Mouse (Mus musculus) ZHBTc4 (cell line): Measurements from ENCODE around the gene Bpifa2.
A peak's percentile ranks its signal among the peaks of the same experiment; 100 is the strongest.
"Not testable (repeated sequence)": the region's sequence is repeated elsewhere in the genome, so short reads cannot be mapped to it uniquely, and the experiment has no call there.

Source experiments
- DNase-seq: peaks from one replicate; pipeline ENCODE4 v3.0.0-alpha.2; 2011; ENCODE audit warnings: low read depth, low spot score

Bpifa2 gene

GRCm38 (mm10) chr2:154007965-154008364 lies at the start of gene Bpifa2:
Bpifa2 (plus strand) TSS chr2:154008265.
- DNase-seq = no peak

DNA sequence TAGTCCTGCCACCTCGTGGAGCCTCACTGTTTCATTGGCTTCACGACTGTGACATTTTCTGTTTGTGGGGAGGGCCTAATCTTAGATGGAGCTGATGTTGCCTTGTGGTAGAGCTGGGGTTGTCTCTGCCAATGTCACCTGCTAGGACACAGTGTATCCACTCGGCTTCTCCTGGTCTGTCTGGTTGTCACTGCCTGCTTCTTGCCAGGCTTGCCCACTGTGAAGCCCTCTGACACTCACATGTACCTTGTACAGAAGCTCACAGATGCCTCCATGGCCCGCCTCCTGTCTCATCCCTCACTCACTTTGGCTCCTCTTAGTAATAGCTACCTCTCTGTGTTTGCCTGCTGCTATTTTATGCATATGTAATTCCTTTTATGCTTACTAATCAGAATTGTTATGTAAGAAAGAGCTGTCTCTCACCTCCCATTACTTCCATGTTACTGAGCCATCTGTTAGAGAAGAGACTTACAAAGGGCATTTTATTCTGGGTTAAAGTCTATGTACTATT lies 45.2 kb upstream of the Bpifa2 start:
- no peak for DNase-seq

DNA sequence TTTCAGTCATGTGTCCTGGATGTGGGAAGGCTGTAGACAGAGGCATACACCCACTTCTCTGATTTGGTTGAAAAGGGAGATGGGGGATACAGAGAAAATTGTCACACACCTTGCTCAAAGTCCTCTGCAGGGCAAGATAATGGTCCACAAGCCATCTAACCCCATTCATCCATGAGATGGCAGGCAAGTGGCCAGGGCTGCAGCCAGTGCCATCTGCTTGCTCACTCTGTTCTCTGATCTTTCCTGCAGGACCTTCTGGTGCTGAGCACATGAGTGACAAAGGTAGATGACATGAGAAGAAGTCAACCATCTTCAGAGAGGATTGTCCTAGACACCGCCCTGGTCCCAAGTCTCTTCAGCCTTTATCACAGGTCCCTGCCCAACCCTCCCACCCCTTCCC lies 44.7 kb upstream of the Bpifa2 start:
- DNase-seq = no peak

GRCm38 (mm10) chr2:153970221-153970620 lies 37.8 kb upstream of the Bpifa2 start:
- DNase-seq = no peak

DNA sequence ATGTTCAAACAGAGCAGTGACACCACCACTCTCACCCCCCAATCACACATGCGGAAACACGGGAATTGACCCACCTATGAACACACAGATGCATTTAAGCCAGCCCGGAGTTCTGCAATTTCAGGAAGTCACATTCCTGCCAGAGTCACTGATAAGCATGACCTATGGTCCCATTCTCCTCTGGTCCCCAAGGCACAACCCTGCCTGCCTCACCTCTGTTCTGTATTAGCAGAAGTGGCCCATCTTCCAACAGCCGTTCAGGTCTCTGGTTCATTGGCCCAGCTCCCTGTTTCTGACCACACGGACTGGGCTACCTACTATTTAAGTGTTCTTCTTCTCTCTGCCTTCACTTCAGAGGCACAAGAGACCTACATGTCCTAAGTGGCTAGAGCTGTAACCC lies 33.5 kb upstream of the Bpifa2 start, which contains the start of gene Bpifa6:
Gene Bpifa6 (plus strand): TSS at position 364 of the 400 bp plus-strand sequence.
- no peak for DNase-seq

- DNase-seq = peak; percentile 68
Observed at GRCm38 (mm10) chr2:153995770-153996169, 12.3 kb upstream of the Bpifa2 start.

DNA sequence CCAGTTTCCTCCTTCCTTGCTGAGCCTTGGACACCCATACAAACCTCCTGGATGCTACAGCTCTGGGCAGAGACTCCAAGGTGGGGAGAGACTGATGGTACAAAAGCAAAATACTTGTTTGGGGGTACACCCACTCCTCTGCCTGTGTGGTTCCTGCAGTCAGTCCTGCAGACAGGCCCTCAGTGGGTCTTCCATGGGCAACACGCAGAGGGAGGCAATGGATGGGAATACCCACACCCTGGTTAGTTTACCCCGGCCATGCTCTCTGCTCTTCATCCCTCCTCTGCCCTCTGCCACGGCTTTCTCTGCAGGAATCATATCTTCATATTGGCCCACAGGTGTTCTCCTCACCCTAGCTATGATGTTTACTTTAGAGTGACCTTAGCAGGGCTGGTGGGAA lies 7.6 kb upstream of the Bpifa2 start:
- DNase-seq = no peak

DNA sequence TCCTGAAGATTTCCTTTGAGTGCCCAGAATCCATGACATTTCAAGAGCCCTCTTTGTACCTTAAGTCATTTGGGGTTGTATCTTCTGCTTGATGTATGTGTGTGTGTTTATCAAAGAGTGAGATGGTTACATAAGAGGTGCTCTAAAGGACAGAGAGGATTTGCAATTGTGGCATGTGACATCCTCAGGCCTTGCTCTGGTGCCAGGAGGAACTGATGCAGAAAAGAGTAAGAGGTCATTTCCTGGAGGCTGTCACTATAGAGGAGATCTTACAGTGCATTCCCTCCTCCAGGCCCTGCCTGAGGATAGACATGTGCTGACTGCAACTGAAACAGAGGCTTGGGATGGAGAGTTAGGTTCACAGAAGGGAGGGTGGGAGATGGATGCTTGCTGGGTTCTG lies 7.0 kb upstream of the Bpifa2 start:
- DNase-seq = no peak

DNA sequence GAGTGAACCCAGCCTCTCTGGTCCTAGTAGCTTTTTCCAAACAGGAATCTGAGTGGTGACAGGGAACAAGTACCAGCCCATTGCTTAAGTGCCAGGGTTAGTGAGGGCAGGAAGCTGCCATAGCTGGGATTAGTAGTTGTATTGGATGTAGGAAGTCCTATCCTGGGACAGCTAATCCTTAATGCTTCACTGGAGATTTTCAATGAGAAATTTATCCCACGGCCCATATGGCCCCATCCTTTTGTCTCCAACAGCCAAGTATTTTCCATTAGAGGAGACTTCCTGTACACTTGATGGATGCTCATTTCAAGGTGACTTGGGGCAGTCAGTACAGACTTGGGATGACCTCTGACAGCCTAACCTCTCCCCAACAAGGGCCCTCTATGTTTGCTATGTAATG lies 3.6 kb upstream of the Bpifa2 start:
- DNase-seq = no peak

DNA sequence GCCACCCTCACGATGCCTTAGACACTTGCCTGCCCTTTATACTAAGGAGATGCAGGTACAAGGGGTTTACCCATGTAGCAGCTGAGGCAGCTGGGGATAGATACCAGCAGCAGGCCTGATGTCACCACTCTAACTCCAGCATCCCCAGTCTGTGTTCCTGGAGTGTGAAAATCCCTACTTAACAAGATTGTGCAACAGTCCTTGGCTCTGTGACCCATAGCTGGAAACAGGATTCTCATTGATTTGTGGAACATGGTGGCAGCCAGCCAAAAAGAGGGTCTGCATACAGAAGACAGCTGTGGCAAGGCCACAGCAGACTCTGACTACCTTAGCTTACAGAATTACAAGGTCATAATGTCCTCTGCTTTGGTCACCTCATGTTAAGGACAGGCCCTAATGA lies 3.0 kb upstream of the Bpifa2 start:
- no peak for DNase-seq

DNA sequence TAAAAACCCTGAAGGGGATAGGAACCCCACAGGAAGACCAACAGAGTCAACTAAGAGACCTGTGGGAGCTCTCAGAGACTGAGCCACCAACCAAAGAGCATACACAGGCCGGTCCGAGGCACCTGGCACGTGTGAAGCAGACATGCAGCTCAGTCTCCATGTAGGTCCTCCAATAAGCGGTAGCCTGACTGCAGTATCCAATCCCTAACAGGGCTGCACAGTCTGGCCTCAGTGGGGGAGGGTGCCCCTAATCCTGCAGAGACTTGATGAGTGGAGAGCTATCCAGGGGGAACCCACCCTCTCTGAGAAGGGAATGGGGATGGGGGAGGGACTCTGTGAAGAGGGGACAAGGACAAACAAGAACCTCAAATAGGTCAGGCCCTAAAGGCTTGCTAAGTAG lies 2.3 kb upstream of the Bpifa2 start:
- DNase-seq = no peak

DNA sequence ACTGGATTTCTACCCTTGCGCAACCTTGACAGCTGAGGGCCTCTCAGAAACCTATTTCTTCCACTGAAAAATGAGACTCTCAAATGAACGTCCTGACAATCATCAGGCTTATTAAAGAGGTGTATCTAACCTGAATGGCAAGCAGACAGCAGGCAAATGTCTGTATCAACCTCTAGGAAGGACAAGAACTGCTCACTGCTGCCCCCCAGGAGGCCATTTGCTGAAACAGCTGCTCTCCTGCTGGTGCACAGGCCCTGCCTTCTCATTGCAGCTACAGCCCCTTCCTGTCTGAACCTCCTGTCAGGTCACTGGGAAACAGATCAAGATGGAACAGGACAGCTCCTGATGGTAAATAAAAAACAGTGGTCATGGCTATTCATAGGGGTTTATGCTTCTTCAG lies 1.7 kb upstream of the Bpifa2 start:
- DNase-seq = peak; percentile 34

GRCm38 (mm10) chr2:154007381-154007780 lies 684 bp upstream of the Bpifa2 start:
- no peak for DNase-seq

DNA sequence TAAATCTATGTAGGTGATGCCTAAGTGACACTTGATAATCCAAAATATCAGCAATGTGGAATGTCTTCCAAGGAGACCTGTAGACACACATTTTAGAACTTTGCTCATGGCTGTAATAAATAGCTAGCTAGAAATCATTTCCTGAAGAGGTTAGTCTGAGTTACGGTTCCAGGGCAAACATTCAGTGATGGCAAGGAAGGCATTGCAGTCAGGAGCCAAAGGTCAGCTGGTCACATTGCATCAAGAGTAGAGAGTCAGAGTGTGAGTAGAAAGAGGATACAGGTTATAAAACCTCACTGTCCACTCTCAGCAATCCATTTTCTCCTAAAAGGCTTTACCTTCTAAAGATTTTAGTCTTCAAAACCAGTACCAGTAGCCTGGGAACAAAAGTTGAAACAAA lies 9.9 kb downstream of the Bpifa2 start:
- no peak for DNase-seq

DNA sequence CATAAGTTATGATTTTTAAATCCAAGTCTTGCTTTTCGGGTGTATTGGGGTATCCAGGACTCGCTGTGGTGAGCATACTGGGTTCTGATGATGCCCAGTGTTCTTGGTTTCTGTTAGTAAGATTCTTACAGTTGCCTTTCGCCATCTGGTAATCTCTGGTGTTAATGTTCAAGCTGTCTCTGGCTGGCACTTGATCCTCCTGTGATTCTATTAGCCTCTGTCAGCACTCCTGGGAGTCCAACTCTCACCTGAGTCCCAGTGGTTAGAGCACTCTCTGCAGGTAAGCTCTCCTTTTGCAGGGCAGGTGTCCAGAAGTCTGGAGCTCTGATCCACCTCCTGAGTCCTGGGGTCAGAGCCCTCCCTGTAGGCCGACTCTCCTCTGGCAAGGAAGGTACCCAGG lies 16.6 kb downstream of the Bpifa2 start:
- not testable (repeated sequence) for DNase-seq

GRCm38 (mm10) chr2:154038932-154039331 lies 30.9 kb downstream of the Bpifa2 start:
- peak; percentile 73 for DNase-seq

GRCm38 (mm10) chr2:154044743-154045142 lies 36.7 kb downstream of the Bpifa2 start:
- no peak for DNase-seq

- DNase-seq = peak; percentile 3
Observed at GRCm38 (mm10) chr2:154058690-154059089, 50.6 kb downstream of the Bpifa2 start.
